Mouse (Mus musculus): ENCODE measurements around the gene Fryl. TPM values are rescaled to one million over a fixed set of nuclear protein-coding genes. Genes with fewer than 3 reads are reported as not detected.

Gene Fryl
- polyA plus RNA-seq, 1 experiment = 73.2 TPM

DNA sequence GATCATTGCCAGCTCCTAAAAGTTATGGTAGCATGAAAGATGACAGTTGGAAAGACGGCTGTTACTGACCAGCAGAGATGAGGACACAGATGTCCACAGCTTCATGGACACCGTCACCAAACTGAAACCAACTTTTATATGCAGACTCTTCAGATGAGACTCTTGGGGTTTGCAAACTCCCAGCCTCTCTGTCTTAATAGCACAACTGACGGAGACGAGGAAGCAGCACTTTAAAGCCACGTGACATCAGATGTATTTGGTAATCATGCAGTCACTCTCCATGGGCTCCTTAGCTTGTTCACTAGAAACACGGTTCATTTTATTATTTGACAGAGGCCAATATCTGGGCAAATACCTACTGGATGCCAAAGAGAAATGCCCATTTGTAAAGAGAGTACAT lies 280.4 kb downstream of the Fryl start:
- DNase-seq (ENCODE audit: extremely low spot score in 1 of 2, low spot score in 1 of 2) = no peak

DNA sequence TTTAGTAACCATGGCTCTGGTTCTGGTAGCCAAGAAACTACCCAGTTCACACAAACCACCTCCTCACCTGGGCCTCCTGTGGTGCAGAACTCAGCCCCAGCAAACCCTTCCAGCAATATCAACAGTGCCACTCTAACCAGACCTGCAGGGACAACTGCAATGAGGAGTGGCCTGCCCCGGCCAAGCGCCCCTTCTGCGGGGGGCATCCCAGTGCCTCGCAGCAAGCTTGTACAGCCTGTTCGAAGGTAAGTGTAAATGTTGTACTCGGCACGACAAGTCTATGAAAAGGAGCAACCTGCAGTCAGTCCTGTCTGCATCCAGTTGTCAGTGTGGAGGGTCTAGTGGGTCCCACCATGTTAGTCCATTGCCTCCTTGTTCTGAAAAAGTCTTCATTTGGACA lies 281.8 kb downstream of the Fryl start, which contains the start of gene Gm10135:
TSS of gene Gm10135 (minus strand) at position 101 of the 400 bp plus-strand sequence.
- no peak for DNase-seq (ENCODE audit: extremely low spot score in 1 of 2, low spot score in 1 of 2)

DNA sequence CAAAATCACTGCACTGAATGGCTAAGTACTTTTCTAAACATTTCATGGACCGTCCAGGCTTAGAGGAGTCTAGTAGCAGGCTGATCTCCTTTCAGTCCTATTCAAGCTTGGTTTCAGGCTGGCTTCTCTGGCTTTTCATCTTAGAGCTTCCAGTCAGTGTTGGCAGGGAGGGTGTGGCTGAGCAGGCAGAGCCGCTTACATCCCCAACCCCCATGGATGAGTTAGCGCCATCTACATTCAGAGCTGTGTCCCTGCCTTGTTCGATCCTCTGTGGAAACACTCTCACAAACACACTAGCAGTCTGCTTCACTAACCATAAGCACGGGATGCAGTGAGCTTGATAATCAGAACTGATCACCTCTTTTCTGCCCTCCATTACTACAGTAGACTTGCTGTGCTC lies 283.5 kb downstream of the Fryl start:
- DNase-seq (ENCODE audit: extremely low spot score in 1 of 2, low spot score in 1 of 2) = peak in 1 of 2 experiments; percentile 13

DNA sequence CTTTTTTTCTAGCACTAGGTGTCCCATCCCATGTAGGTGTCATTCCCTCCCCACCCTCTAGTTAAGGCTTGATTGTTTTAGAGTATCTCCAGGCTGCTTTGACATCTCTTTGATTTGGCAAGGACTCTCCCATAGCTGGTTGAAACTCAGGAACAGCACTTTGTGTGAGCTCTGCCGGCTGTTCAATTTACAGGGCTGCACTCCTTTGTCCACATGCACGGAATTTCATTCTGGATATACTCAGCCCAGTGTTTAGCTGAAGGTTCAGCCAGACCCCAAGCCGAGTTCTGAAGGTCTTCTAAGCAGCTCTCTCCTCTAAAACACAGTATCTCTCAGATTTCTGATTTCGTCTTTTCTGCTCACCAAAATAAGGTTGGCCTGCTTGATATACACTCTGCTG lies 284.0 kb downstream of the Fryl start:
- DNase-seq (ENCODE audit: extremely low spot score in 1 of 2, low spot score in 1 of 2) = no peak

Other genes with a start within 250 kb of the Fryl start
- gene Slc10a4, start 249.7 kb downstream of the Fryl start, polyA plus RNA-seq (2012; rRNA removed) = 1.1 and 1.4 TPM in 2 replicates
- gene Ociad1, start 36.2 kb upstream of the Fryl start, polyA plus RNA-seq (2012; rRNA removed) = 357 and 372 TPM in 2 replicates
- 73.6 and 83.4 TPM in 2 replicates for gene Ociad2, start 84.4 kb upstream of the Fryl start, polyA plus RNA-seq (2012; rRNA removed)
- 3.0 and 4.9 TPM in 2 replicates for gene Cwh43, start 149.5 kb upstream of the Fryl start, polyA plus RNA-seq (2012; rRNA removed)
- 60.2 and 67.5 TPM in 2 replicates for gene Dcun1d4, start 224.4 kb upstream of the Fryl start, polyA plus RNA-seq (2012; rRNA removed)